Mouse (Mus musculus) midbrain, postnatal 0 days (tissue): Measurements from ENCODE around the gene Zfp382. TPM values are rescaled to one million over a fixed set of nuclear protein-coding genes. Genes with fewer than 3 reads are reported as not detected.
A peak's percentile ranks its signal among the peaks of the same experiment; 100 is the strongest.
"Not testable (repeated sequence)": the region's sequence is repeated elsewhere in the genome, so short reads cannot be mapped to it uniquely, and the experiment has no call there.

ENCODE experiments used
- ATAC-seq: fragments of 200-750 bp; cut with Nextera tagmentation; 2 replicates; pipeline ENCODE4 v1.8.0; 2017; ENCODE audit warnings: moderate number of reproducible peaks, mild to moderate bottlenecking, moderate TSS enrichment, moderate library complexity; ENCODE audit not compliant: low FRiP score
- DNase-seq: peaks from one replicate; pipeline ENCODE4 v3.0.0-alpha.2; 2015; ENCODE audit warnings: low spot score
- H3K27ac ChIP-seq: fragments of 300-500 bp; sonication (generic); 2 replicates; pipeline ENCODE4 v1.5.1; 2014; ENCODE audit warnings: low read depth, mild to moderate bottlenecking, low read length, mixed read lengths
- H3K27me3 ChIP-seq: fragments of 300-500 bp; sonication (generic); 2 replicates; pipeline ENCODE4 v1.6.1; 2014; ENCODE audit warnings: low read length, control low read depth, mixed read lengths; ENCODE audit not compliant: insufficient read depth
- H3K36me3 ChIP-seq: fragments of 300-500 bp; sonication (generic); 2 replicates; pipeline ENCODE4 v1.6.1; 2014; ENCODE audit warnings: low read length, control low read depth, mixed read lengths; ENCODE audit not compliant: insufficient read depth
- H3K4me1 ChIP-seq: fragments of 300-500 bp; sonication (generic); 2 replicates; pipeline ENCODE4 v1.6.1; 2014; ENCODE audit warnings: mild to moderate bottlenecking, control low read depth, antibody characterized with exemption, low read length, mixed read lengths; ENCODE audit not compliant: insufficient read depth
- H3K4me2 ChIP-seq: fragments of 300-500 bp; sonication (generic); 2 replicates; pipeline ENCODE4 v1.6.1; 2014; ENCODE audit warnings: low read depth, mild to moderate bottlenecking, low read length, mixed read lengths; ENCODE audit not compliant: poor library complexity, severe bottlenecking
- H3K4me3 ChIP-seq: fragments of 300-500 bp; sonication (generic); 2 replicates; pipeline ENCODE4 v1.5.1; 2014; ENCODE audit warnings: low read depth, mild to moderate bottlenecking, low read length, moderate library complexity
- H3K9ac ChIP-seq: fragments of 300-500 bp; sonication (generic); replicated peaks from 2 replicates; pipeline ENCODE4 v1.6.1; 2014; ENCODE audit warnings: mild to moderate bottlenecking, low read length, moderate library complexity, mixed read lengths; ENCODE audit not compliant: poor library complexity, severe bottlenecking
- H3K9me3 ChIP-seq: fragments of 300-500 bp; sonication (generic); 2 replicates; pipeline ENCODE4 v1.6.1; 2016; ENCODE audit warnings: low read length, control low read depth
- CTCF ChIP-seq: IDR thresholded peaks from 2 replicates; pipeline ENCODE4 v1.5.1; 2016; ENCODE audit warnings: antibody characterized with exemption, mild to moderate bottlenecking
- WGBS: fragments of 180-500 bp; shearing (Covaris S2); extraction: QIAGEN DNeasy Blood & Tissue Kit; methylation state at CpG from one replicate; pipeline ENCODE4 v1.1.7; 2014; 5-methylcytosine and 5-hydroxymethylcytosine counted together
- polyA plus RNA-seq: library from polyadenylated mRNA; unstranded; fragments of >200 nt; fragmentation: Nextera tagmentation; extraction: Ambion mirVana; gene quantifications from 2 replicates; pipeline ENCODE4 v1.2.1, GENCODE M21; 2015
- total RNA-seq: library from RNA; depleted of rRNA; stranded (reverse); fragments of >200 nt; gene quantifications from 2 replicates; pipeline ENCODE4 v1.2.3, GENCODE M21; 2014

Gene Zfp382
- total and polyA plus RNA-seq, 2 experiments from 2014 or later: 14.5 to 24.7 TPM

DNA sequence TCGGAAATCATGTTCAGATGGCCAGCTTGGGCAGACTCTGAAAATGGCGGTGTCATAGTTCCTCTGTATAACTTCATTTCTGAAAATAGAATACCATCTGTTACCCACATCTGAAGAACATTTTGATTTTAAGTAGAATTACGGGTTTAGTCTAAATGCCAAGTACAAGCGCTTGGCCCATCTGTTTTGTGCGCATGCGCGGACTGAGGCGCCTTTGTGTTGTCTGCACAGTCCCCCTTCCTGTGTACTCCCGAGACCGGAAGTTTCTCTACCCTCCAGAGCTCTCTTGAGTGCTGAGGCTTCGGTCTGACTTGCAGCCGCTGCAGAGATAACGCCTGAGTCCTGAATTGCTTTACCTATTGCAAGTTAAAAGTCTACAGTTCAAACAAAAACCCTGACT, 22.4 kb upstream of the Zfp382 start:
- Histone ChIP-seq H3K36me3 (peaks cover 22% of the 10 kb centered on the region), H3K9me3 (no peaks in the 10 kb centered on the region), H3K27me3 (no peaks in the 10 kb centered on the region), H3K4me2 (no peak overlapping the region), H3K27ac (no peak overlapping the region), H3K9ac (no peak overlapping the region), H3K4me1 (peaks cover 3% of the 10 kb centered on the region; the same call in 1 of the 2 replicates), H3K4me3 (no peak overlapping the region)
- no peak for DNase-seq
- no peak for TF ChIP-seq CTCF
- no peak for ATAC-seq
- 95% methylated on average over 13 of the region's 13 CpGs for WGBS

DNA sequence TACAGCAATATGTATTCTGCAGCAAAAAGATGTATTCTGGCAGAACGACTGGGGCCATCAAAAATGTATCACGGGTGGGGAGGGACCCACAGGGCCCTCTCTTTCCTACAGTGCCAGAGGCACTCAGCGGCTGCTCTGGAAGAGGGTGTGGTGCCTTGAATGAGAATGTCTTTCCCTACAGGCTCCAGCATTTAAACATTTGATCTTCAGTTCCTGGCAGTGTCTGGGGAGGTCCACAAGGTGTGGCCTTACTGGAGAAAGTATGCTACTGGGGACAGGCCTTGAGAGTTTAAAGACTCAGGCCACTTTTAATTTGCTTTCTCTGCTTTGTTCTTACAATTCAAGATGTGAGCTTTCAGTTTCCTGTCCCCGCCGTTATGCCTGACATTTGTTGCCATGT, 5.7 kb upstream of the Zfp382 start:
- H3K27me3 ChIP-seq: no peaks in the 10 kb centered on the region
- H3K36me3 ChIP-seq: no peaks in the 10 kb centered on the region
- no peak for DNase-seq
- WGBS: 88% methylated on average over 5 of the region's 5 CpGs
- no peak overlapping the region for H3K27ac ChIP-seq
- H3K4me1 ChIP-seq: no peaks in the 10 kb centered on the region
- 0 out of 2 replicates have a peak, but pooled peaks cover 4% of the 10 kb centered on the region for H3K9me3 ChIP-seq
- H3K4me2 ChIP-seq: no peak overlapping the region
- TF ChIP-seq CTCF: no peak
- no peak overlapping the region for H3K9ac ChIP-seq
- ATAC-seq: no peak
- H3K4me3 ChIP-seq: no peak overlapping the region

DNA sequence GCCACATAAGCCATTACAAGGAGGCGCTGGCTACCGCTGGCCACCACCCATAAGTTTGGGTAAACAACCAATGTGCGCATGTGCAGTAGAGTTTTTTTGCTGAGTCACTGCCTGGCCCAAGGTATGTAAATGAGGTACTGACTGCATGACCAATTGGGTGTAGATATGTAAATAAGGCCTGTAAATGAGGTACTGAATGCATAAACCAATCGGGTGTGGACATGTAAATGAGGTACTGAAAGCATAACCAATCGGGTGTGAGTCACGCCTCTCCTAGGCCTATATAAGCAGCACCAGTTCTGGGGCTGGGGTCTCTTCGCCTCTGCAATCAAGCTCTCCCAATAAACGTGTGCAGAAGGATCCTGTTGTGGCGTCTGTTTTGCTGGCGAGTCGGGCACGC, 3.8 kb upstream of the Zfp382 start:
- DNase-seq, H3K9me3 ChIP-seq, H3K27me3 ChIP-seq, H3K4me2 ChIP-seq, H3K9ac ChIP-seq, H3K4me3 ChIP-seq, H3K36me3 ChIP-seq, H3K4me1 ChIP-seq, ATAC-seq, H3K27ac ChIP-seq: not testable (repeated sequence)
- WGBS: 95% methylated on average over 12 of the region's 12 CpGs

DNA sequence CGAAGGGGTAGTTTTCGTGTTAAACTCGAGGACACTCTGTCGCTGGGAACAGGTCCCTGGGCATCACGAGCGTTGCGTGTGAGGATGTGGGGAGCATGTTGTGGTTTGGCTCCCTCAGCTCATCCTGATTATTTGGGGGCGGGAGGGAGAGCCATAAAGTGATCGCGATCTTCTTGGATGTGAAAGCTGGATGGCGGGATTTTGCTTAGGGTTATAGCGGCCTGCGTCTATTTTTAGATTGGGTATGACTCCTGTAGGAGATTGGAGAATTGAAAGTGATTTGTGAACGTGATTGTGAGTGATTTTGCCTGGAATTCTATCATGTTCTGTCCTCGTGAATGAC, 417 bp downstream of the Zfp382 start:
- WGBS: 2% methylated on average over 15 of the region's 15 CpGs
- no peak for TF ChIP-seq CTCF
- Histone ChIP-seq H3K4me1 (no peaks in the 10 kb centered on the region; the same call in 1 of the 2 replicates), H3K9ac (peak overlapping the region; percentile 81), H3K9me3 (no peaks in the 10 kb centered on the region), H3K27ac (peak overlapping the region; percentile 84), H3K4me3 (peak overlapping the region; percentile 76), H3K36me3 (peaks cover 9% of the 10 kb centered on the region), H3K4me2 (peak overlapping the region; percentile 63), H3K27me3 (no peaks in the 10 kb centered on the region)
- DNase-seq (peak; percentile 34), ATAC-seq (peak; percentile 56; the same call in 1 of the 2 replicates)

DNA sequence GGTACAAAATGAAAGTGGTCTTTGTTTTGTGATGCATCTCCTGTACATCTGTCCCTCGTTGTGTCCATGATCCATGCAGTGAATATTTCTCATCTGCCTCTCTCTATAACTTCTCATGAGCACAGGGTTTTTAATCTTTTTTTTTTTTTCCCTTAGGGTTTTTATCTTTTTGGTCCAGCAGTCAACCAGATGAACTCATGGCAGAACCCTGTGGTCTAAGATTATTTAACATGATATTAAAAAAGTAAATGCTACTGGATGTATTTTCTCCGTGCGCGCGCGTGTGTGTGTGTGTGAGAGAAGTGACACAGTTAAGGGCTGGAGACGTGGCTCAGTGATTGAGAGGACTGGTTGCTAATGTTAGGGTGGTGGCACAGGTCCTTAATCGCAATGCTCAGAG, 8.2 kb downstream of the Zfp382 start:
- H3K36me3 ChIP-seq: peaks cover 57% of the 10 kb centered on the region
- WGBS: 93% methylated on average over 8 of the region's 8 CpGs
- ATAC-seq: no peak
- no peak for TF ChIP-seq CTCF
- no peak for DNase-seq
- H3K9me3 ChIP-seq: no peaks in the 10 kb centered on the region
- H3K4me1 ChIP-seq: no peaks in the 10 kb centered on the region
- H3K9ac ChIP-seq: no peak overlapping the region
- no peak overlapping the region for H3K4me3 ChIP-seq
- no peaks in the 10 kb centered on the region for H3K27me3 ChIP-seq
- no peak overlapping the region for H3K27ac ChIP-seq
- no peak overlapping the region for H3K4me2 ChIP-seq

DNA sequence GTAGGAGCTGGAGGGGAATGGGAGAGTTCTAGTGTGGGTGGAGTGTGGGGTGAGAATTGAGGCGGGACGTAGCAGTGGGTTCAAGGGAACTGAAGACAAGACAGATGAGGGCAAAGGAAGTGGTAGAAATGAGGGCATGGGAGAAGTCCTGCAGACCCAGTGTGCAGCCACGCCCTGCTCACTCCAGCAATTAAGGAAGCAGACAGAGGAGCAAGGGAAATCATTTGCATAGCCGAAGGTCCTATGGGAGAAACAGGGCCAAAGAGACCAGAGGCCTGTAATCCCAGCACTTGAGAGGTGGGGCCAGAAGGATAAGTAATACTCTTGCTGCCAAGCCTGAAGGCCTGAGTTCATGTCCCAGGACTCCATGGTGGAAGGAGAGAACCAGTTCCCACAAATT, 10.7 kb downstream of the Zfp382 start:
- 99% methylated on average over 4 of the region's 4 CpGs for WGBS
- Histone ChIP-seq H3K4me1 (no peaks in the 10 kb centered on the region), H3K36me3 (peaks cover 63% of the 10 kb centered on the region), H3K4me2 (no peak overlapping the region), H3K9ac (no peak overlapping the region), H3K27me3 (no peaks in the 10 kb centered on the region), H3K9me3 (no peaks in the 10 kb centered on the region), H3K27ac (no peak overlapping the region), H3K4me3 (no peak overlapping the region)
- ATAC-seq (no peak), DNase-seq (no peak)
- no peak for TF ChIP-seq CTCF
